Mouse (Mus musculus): ENCODE data around the gene Dpm3.

DNA sequence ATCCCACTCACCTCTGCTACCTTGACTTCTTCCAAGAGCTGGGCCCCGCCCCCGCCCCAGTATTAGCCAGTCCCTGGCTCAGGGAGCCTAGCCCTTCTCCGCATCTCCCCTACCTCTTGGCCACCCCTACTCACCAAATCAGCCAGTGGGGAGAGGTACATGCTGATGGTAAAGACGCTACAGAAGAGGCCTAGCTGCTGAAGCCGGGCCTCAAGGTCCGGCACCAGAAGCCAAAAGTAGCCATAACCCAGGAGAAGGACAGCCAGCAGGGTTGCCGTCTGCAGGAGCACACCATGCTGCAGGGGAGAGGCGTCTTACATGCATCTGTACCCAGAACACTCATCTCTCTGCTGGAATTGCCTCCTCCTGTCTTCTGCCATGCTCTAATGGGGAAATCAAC is 9.8 kb downstream of the Dpm3 start:
- TF ChIP-seq POLR2A (IDR thresholded peaks at IDR 0.05; ENCODE audit: low read depth, low read length) (no peak), CTCF (IDR thresholded peaks at IDR 0.05; ENCODE audit: extremely low read depth, insufficient read depth, insufficient read length, insufficient replicate concordance) (no peak)

Data from spleen, adult 2 months (tissue).